Mouse (Mus musculus): ENCODE results near the gene Nfkbib. TPM values are rescaled to one million over a fixed set of nuclear protein-coding genes. Genes with fewer than 3 reads are reported as not detected.
A peak's percentile ranks its signal among the peaks of the same experiment; 100 is the strongest.

The Nfkbib gene
- total and polyA plus RNA-seq, 3 experiments = 30.5 to 101 (median 59.3) TPM

- DNase-seq (ENCODE audit: extremely low read depth) = no peak
- in situ Hi-C loops (cut with MboI; ENCODE audit: low pct_ligation_motif_present, low pct_unique_long_range_greater_than_20kb, low sequenced_read_pairs) (no loop called here), dilution Hi-C loops (cut with MboI; ENCODE audit: extremely low pct_ligation_motif_present, extremely low pct_unique_long_range_greater_than_20kb, low sequenced_read_pairs) (no loop called here)
- peaks cover 28 to 70% of the 10 kb centered on the region in 2 experiments for H3K36me3 ChIP-seq (replicated peaks in 1 of 2; ENCODE audit: control insufficient read depth in 1 of 2, insufficient read depth in 1 of 2, low read length in 1 of 2)
- H3K27me3 ChIP-seq (replicated peaks) = no peaks in the 10 kb centered on the region
- H3K4me3 ChIP-seq (replicated peaks in 1 of 3; ENCODE audit: low read depth in 2 of 3, low read length in 2 of 3, poor library complexity in 1 of 3) = no peak overlapping the region
- H3K9me3 ChIP-seq (replicated peaks; ENCODE audit: low read length) = no peaks in the 10 kb centered on the region
- no peak overlapping the region for H3K4me2 ChIP-seq (ENCODE audit: insufficient read depth, low read depth, poor library complexity, severe bottlenecking)
- no peak overlapping the region for H3K9ac ChIP-seq (ENCODE audit: insufficient read depth, low read depth)
- 0 out of 2 replicates have a peak, but pooled peaks cover 13% of the 10 kb centered on the region for H3K79me2 ChIP-seq (replicated peaks; ENCODE audit: control insufficient read depth, extremely low read depth, insufficient read depth, poor library complexity, severe bottlenecking)
- no peak overlapping the region for H3K27ac ChIP-seq (ENCODE audit: insufficient read depth, low read depth)
- no peak for TF ChIP-seq RAD21 (IDR thresholded peaks at IDR 0.05; ENCODE audit: low read depth, low read length)
- no peak for TF ChIP-seq TBP (conservative IDR thresholded peaks at IDR 0.05; ENCODE audit: low read depth, low read length)
- no peak for TF ChIP-seq POLR2AphosphoS2 (IDR thresholded peaks at IDR 0.05; ENCODE audit: low read depth, low read length)
- no peak for TF ChIP-seq USF1 (IDR thresholded peaks at IDR 0.05; ENCODE audit: low read depth, low read length)
- peaks cover 9 to 25% of the 10 kb centered on the region in 2 experiments for H3K4me1 ChIP-seq (ENCODE audit: control insufficient read depth in 1 of 2, insufficient read depth in 2 of 2)
Observed at GRCm38 (mm10) chr7:28771867-28772266, 4.6 kb upstream of the Nfkbib start.

GRCm38 (mm10) chr7:28770309-28770708 lies 3.0 kb upstream of the Nfkbib start:
- no peaks in the 10 kb centered on the region for H3K9me3 ChIP-seq (replicated peaks; ENCODE audit: low read length)
- H3K9ac ChIP-seq (ENCODE audit: insufficient read depth, low read depth) = no peak overlapping the region
- no peaks in the 10 kb centered on the region for H3K27me3 ChIP-seq (replicated peaks)
- no peak overlapping the region for H3K4me2 ChIP-seq (ENCODE audit: insufficient read depth, low read depth, poor library complexity, severe bottlenecking)
- DNase-seq (ENCODE audit: extremely low read depth) = no peak
- H3K79me2 ChIP-seq (replicated peaks; ENCODE audit: control insufficient read depth, extremely low read depth, insufficient read depth, poor library complexity, severe bottlenecking) = peaks cover 18% of the 10 kb centered on the region
- in situ Hi-C loops (cut with MboI; ENCODE audit: low pct_ligation_motif_present, low pct_unique_long_range_greater_than_20kb, low sequenced_read_pairs) (no loop called here), dilution Hi-C loops (cut with MboI; ENCODE audit: extremely low pct_ligation_motif_present, extremely low pct_unique_long_range_greater_than_20kb, low sequenced_read_pairs) (no loop called here)
- no peak overlapping the region for H3K27ac ChIP-seq (ENCODE audit: insufficient read depth, low read depth)
- H3K4me1 ChIP-seq (ENCODE audit: control insufficient read depth in 1 of 2, insufficient read depth in 2 of 2) = peaks cover 9 to 27% of the 10 kb centered on the region in 2 experiments
- TF ChIP-seq GABPA (IDR thresholded peaks at IDR 0.05; ENCODE audit: insufficient replicate concordance, low read depth, low read length) = no peak
- TF ChIP-seq ZKSCAN1 (IDR thresholded peaks at IDR 0.05; ENCODE audit: borderline replicate concordance, low read depth, low read length) = no peak
- TF ChIP-seq EP300 (IDR thresholded peaks at IDR 0.05; ENCODE audit: low read length) = no peak
- H3K4me3 ChIP-seq (replicated peaks in 1 of 3; ENCODE audit: low read depth in 2 of 3, low read length in 2 of 3, poor library complexity in 1 of 3) = no peak overlapping the region
- peaks cover 18 to 55% of the 10 kb centered on the region in 2 experiments for H3K36me3 ChIP-seq (replicated peaks in 1 of 2; ENCODE audit: control insufficient read depth in 1 of 2, insufficient read depth in 1 of 2, low read length in 1 of 2)

- in situ Hi-C loops (cut with MboI; ENCODE audit: low pct_ligation_motif_present, low pct_unique_long_range_greater_than_20kb, low sequenced_read_pairs) = no loop called here
- peaks cover 14 to 35% of the 10 kb centered on the region in 2 experiments for H3K4me1 ChIP-seq (ENCODE audit: control insufficient read depth in 1 of 2, insufficient read depth in 2 of 2)
- DNase-seq (ENCODE audit: extremely low read depth) = no peak
Observed at GRCm38 (mm10) chr7:28769414-28769958, 2.2 kb upstream of the Nfkbib start.

More at GRCm38 (mm10) chr7:28769414-28769958, 2.2 kb upstream of the Nfkbib start:
- peaks cover 27% of the 10 kb centered on the region for H3K79me2 ChIP-seq (replicated peaks; ENCODE audit: control insufficient read depth, extremely low read depth, insufficient read depth, poor library complexity, severe bottlenecking)
- no peak overlapping the region for H3K27ac ChIP-seq (ENCODE audit: insufficient read depth, low read depth)
- H3K4me3 ChIP-seq (replicated peaks in 1 of 3; ENCODE audit: low read depth in 2 of 3, low read length in 2 of 3, poor library complexity in 1 of 3) = no peak overlapping the region
- H3K27me3 ChIP-seq (replicated peaks) = no peaks in the 10 kb centered on the region
- H3K36me3 ChIP-seq (replicated peaks in 1 of 2; ENCODE audit: control insufficient read depth in 1 of 2, insufficient read depth in 1 of 2, low read length in 1 of 2) = peaks cover 13 to 46% of the 10 kb centered on the region in 2 experiments
- H3K9ac ChIP-seq (ENCODE audit: insufficient read depth, low read depth) = no peak overlapping the region
- dilution Hi-C loops (cut with MboI; ENCODE audit: extremely low pct_ligation_motif_present, extremely low pct_unique_long_range_greater_than_20kb, low sequenced_read_pairs) = no loop called here
- no peak overlapping the region for H3K4me2 ChIP-seq (ENCODE audit: insufficient read depth, low read depth, poor library complexity, severe bottlenecking)
- TF ChIP-seq ZKSCAN1 (IDR thresholded peaks at IDR 0.05; ENCODE audit: borderline replicate concordance, low read depth, low read length) (no peak), ZNF384 (IDR thresholded peaks at IDR 0.05; ENCODE audit: low read depth, low read length) (peak; percentile 39; the same call in 1 of the 2 replicates), MYC (IDR thresholded peaks at IDR 0.05; ENCODE audit: low read depth, low read length) (no peak)
- no peaks in the 10 kb centered on the region for H3K9me3 ChIP-seq (replicated peaks; ENCODE audit: low read length)
